Mouse (Mus musculus) intestine, postnatal 0 days (tissue): ENCODE results near the gene Lgmn. TPM values are rescaled to one million over a fixed set of nuclear protein-coding genes. Genes with fewer than 3 reads are reported as not detected.

Source experiments
- ATAC-seq: fragments of 200-750 bp; cut with Nextera tagmentation; 2 replicates; pipeline ENCODE4 v1.8.0; 2017; ENCODE audit warnings: mild to moderate bottlenecking, moderate TSS enrichment, moderate library complexity
- H3K27ac ChIP-seq: fragments of 300-500 bp; sonication (generic); 2 replicates; pipeline ENCODE4 v1.5.1; 2014; ENCODE audit warnings: mild to moderate bottlenecking, low read depth, low read length, moderate library complexity
- H3K27me3 ChIP-seq: fragments of 300-500 bp; sonication (generic); replicated peaks from 2 replicates; pipeline ENCODE4 v1.6.1; 2014; ENCODE audit warnings: low read length, mixed read lengths; ENCODE audit not compliant: control insufficient read depth, insufficient read depth
- H3K36me3 ChIP-seq: fragments of 300-500 bp; sonication (generic); 2 replicates; pipeline ENCODE4 v1.6.1; 2014; ENCODE audit warnings: mild to moderate bottlenecking, moderate library complexity; ENCODE audit not compliant: control insufficient read depth, insufficient read depth
- H3K4me1 ChIP-seq: fragments of 300-500 bp; sonication (generic); replicated peaks from 2 replicates; pipeline ENCODE4 v1.6.1; 2014; ENCODE audit warnings: antibody characterized with exemption, low read length, mixed read lengths; ENCODE audit not compliant: control insufficient read depth, insufficient read depth
- H3K4me2 ChIP-seq: fragments of 300-500 bp; sonication (generic); replicated peaks from 2 replicates; pipeline ENCODE4 v1.6.1; 2014; ENCODE audit warnings: low read depth, mild to moderate bottlenecking, moderate library complexity
- H3K4me3 ChIP-seq: fragments of 300-500 bp; sonication (generic); 2 replicates; pipeline ENCODE4 v1.5.1; 2014; ENCODE audit warnings: low read depth, low read length
- H3K9ac ChIP-seq: fragments of 300-500 bp; sonication (generic); 2 replicates; pipeline ENCODE4 v1.6.1; 2014; ENCODE audit warnings: mild to moderate bottlenecking, low read depth, low read length
- H3K9me3 ChIP-seq: fragments of 300-500 bp; sonication (generic); 2 replicates; pipeline ENCODE4 v1.6.1; 2016; ENCODE audit warnings: mixed run types; ENCODE audit not compliant: control insufficient read depth
- CTCF ChIP-seq: sonication (generic); IDR thresholded peaks from 2 replicates; pipeline ENCODE4 v1.5.1; 2016; ENCODE audit warnings: low read depth, mild to moderate bottlenecking, control low read depth, antibody characterized with exemption, moderate library complexity
- WGBS: fragments of 180-500 bp; shearing (Covaris S2); extraction: QIAGEN DNeasy Blood & Tissue Kit; methylation state at CpG from one replicate; pipeline ENCODE4 v1.1.7; 2014; 5-methylcytosine and 5-hydroxymethylcytosine counted together
- polyA plus RNA-seq: library from polyadenylated mRNA; unstranded; fragments of >200 nt; fragmentation: Nextera tagmentation; extraction: Ambion mirVana; gene quantifications from 2 replicates; pipeline ENCODE4 v1.2.1, GENCODE M21; 2015

Gene Lgmn
- polyA plus RNA-seq, 1 experiment from 2014 or later: 1,340 TPM

- Histone ChIP-seq H3K4me3 (no peak overlapping the region), H3K4me1 (no peaks in the 10 kb centered on the region), H3K9me3 (no peaks in the 10 kb centered on the region), H3K36me3 (peaks cover 36% of the 10 kb centered on the region), H3K9ac (no peak overlapping the region), H3K27me3 (no peaks in the 10 kb centered on the region), H3K27ac (no peak overlapping the region), H3K4me2 (no peak overlapping the region)
- WGBS: 92% methylated on average over 9 of the region's 9 CpGs
- no peak for ATAC-seq
- no peak for TF ChIP-seq CTCF
Observed at GRCm38 (mm10) chr12:102366126-102366816, 73.3 kb downstream of the Lgmn start.

GRCm38 (mm10) chr12:102365016-102365415 is 74.6 kb downstream of the Lgmn start:
- Histone ChIP-seq H3K36me3 (peaks cover 45% of the 10 kb centered on the region), H3K4me3 (no peak overlapping the region), H3K4me1 (no peaks in the 10 kb centered on the region), H3K27ac (no peak overlapping the region), H3K9me3 (no peaks in the 10 kb centered on the region), H3K9ac (no peak overlapping the region), H3K27me3 (no peaks in the 10 kb centered on the region), H3K4me2 (no peak overlapping the region)
- WGBS: 91% methylated on average over 7 of the region's 7 CpGs
- no peak for TF ChIP-seq CTCF
- no peak for ATAC-seq

GRCm38 (mm10) chr12:102361189-102362161 is 78.1 kb downstream of the Lgmn start:
- no peaks in the 10 kb centered on the region for H3K9me3 ChIP-seq
- no peak overlapping the region for H3K27ac ChIP-seq
- H3K4me2 ChIP-seq: no peak overlapping the region
- ATAC-seq: no peak
- no peaks in the 10 kb centered on the region for H3K27me3 ChIP-seq
- no peak overlapping the region for H3K4me3 ChIP-seq
- H3K9ac ChIP-seq: no peak overlapping the region
- no peaks in the 10 kb centered on the region for H3K4me1 ChIP-seq
- WGBS: 91% methylated on average over 10 of the region's 10 CpGs
- TF ChIP-seq CTCF: no peak
- H3K36me3 ChIP-seq: peaks cover 43% of the 10 kb centered on the region

- peaks cover 38% of the 10 kb centered on the region for H3K36me3 ChIP-seq
- no peak for TF ChIP-seq CTCF
- ATAC-seq: no peak
- no peak overlapping the region for H3K27ac ChIP-seq
- WGBS: 96% methylated on average over 4 of the region's 4 CpGs
- H3K27me3 ChIP-seq: no peaks in the 10 kb centered on the region
- no peak overlapping the region for H3K4me2 ChIP-seq
- H3K9ac ChIP-seq: no peak overlapping the region
- H3K4me3 ChIP-seq: no peak overlapping the region
- H3K4me1 ChIP-seq: no peaks in the 10 kb centered on the region
- H3K9me3 ChIP-seq: no peaks in the 10 kb centered on the region
Observed at GRCm38 (mm10) chr12:102359390-102359789, 80.2 kb downstream of the Lgmn start.

DNA sequence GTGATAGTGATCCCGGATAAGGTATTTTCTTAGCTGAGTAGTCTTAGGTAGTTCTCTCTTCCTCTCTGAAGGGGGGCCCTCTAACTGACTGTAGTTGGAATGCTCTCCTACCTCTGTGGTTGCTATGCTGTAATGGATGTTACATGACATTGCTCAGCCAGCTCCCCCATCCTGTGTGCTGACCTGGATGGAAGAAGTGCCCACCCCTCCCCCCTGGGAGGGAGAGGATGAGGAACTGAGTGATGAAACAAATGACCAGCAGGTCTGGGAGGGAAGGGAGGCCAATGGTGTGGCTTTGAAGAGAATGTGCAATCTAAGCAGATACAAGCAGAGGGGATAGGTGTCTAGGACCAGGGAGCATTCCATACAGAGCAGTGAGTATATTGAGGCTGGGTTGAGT is 82.8 kb downstream of the Lgmn start:
- Histone ChIP-seq H3K9me3 (no peaks in the 10 kb centered on the region), H3K4me2 (no peak overlapping the region)

GRCm38 (mm10) chr12:102355784-102356183 is 83.8 kb downstream of the Lgmn start:
- Histone ChIP-seq H3K9ac (no peak overlapping the region), H3K9me3 (no peaks in the 10 kb centered on the region), H3K4me2 (no peak overlapping the region), H3K27ac (no peak overlapping the region), H3K27me3 (no peaks in the 10 kb centered on the region), H3K4me3 (no peak overlapping the region), H3K36me3 (peaks cover 28% of the 10 kb centered on the region), H3K4me1 (no peaks in the 10 kb centered on the region)
- no peak for ATAC-seq
- TF ChIP-seq CTCF: no peak

More for the DNA sequence above, 82.8 kb downstream of the Lgmn start:
- H3K4me1 ChIP-seq: no peaks in the 10 kb centered on the region
- TF ChIP-seq CTCF: no peak
- H3K36me3 ChIP-seq: peaks cover 30% of the 10 kb centered on the region
- WGBS: 94% methylated on average over 1 of the region's 1 CpGs
- H3K9ac ChIP-seq: no peak overlapping the region
- ATAC-seq: no peak
- H3K27ac ChIP-seq: no peak overlapping the region
- no peaks in the 10 kb centered on the region for H3K27me3 ChIP-seq
- H3K4me3 ChIP-seq: no peak overlapping the region
